Mouse (Mus musculus): ENCODE measurements at regions not wholly inside any gene's neighbourhood (a gene's known extent, or its start where the extent isn't known, plus 50 kb on each side); places are given as distances from the start of the nearest gene placed in this dataset.

DNA sequence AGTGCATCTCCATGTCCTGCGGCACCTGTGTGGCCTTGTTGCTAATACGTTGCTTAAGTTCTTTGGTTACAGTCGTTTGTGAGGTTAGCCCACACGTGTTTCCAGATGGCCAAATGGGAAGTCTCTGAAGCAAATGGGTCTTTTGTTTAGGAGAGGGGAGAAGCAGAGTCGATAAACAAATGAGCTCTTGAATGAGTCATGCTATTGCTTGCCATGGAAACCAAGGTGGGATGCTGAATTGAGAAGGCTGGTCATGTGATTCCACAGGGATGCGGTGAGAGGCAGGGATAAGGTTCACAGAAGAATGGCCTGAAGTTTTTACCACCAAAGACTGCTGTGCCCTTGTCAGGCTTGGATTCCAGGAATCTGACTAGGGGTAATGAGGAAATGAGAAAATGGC, 214.8 kb upstream of the Elac2 start:
- TF ChIP-seq ZNF384 (IDR thresholded peaks at IDR 0.05; ENCODE audit: low read depth, low read length) (no peak), SIN3A (IDR thresholded peaks at IDR 0.05; ENCODE audit: low read length) (no peak), POLR2AphosphoS5 (IDR thresholded peaks at IDR 0.05; ENCODE audit: borderline replicate concordance, low read depth, low read length) (no peak), GABPA (IDR thresholded peaks at IDR 0.05; ENCODE audit: low read depth, low read length) (no peak), CTCF (IDR thresholded peaks at IDR 0.05 in 2 of 3, conservative IDR thresholded peaks at IDR 0.05 in 1 of 3; ENCODE audit: control insufficient read depth in 1 of 3, insufficient read depth in 1 of 3, low read depth in 2 of 3, low read length in 3 of 3, poor library complexity in 1 of 3, severe bottlenecking in 1 of 3) (no peak), RAD21 (IDR thresholded peaks at IDR 0.05; ENCODE audit: low read depth, low read length) (no peak), ZMIZ1 (IDR thresholded peaks at IDR 0.05; ENCODE audit: low read depth, low read length) (no peak), BHLHE40 (IDR thresholded peaks at IDR 0.05; ENCODE audit: borderline replicate concordance, low read depth, low read length) (no peak), USF2 (IDR thresholded peaks at IDR 0.05; ENCODE audit: borderline replicate concordance in 1 of 2, insufficient read depth in 1 of 2, low read depth in 1 of 2, low read length in 2 of 2) (no peak), MAZ (IDR thresholded peaks at IDR 0.05; ENCODE audit: low read depth, low read length) (no peak), SMC3 (IDR thresholded peaks at IDR 0.05; ENCODE audit: low read depth, low read length) (no peak), HCFC1 (IDR thresholded peaks at IDR 0.05; ENCODE audit: low read depth, low read length) (no peak), NELFE (IDR thresholded peaks at IDR 0.05; ENCODE audit: low read depth, low read length) (no peak), MEF2A (IDR thresholded peaks at IDR 0.05; ENCODE audit: extremely low read depth, insufficient replicate concordance, low read depth, low read length, poor library complexity, severe bottlenecking) (no peak)
- Histone ChIP-seq H3K27me3 (ENCODE audit: control insufficient read depth in 1 of 2, insufficient read depth in 2 of 2, low read length in 2 of 2) (no peaks in the 10 kb centered on the region), H3K27ac (ENCODE audit: control insufficient read depth, low read depth, low read length) (no peak overlapping the region), H3K9me3 (replicated peaks; ENCODE audit: insufficient read depth, low read length) (no peaks in the 10 kb centered on the region), H3K9ac (ENCODE audit: control insufficient read depth, low read depth, low read length, poor library complexity, severe bottlenecking) (no peak overlapping the region), H3K4me3 (ENCODE audit: control insufficient read depth in 1 of 2, insufficient read depth in 1 of 2, low read depth in 2 of 2, low read length in 2 of 2) (no peak overlapping the region), H3K79me2 (ENCODE audit: control insufficient read depth, insufficient read depth, low read length, poor library complexity) (no peaks in the 10 kb centered on the region), H3K4me1 (ENCODE audit: control insufficient read depth in 1 of 2, insufficient read depth in 2 of 2, low read length in 2 of 2) (no peaks in the 10 kb centered on the region), H3K36me3 (ENCODE audit: control insufficient read depth in 1 of 2, insufficient read depth in 2 of 2, low read length in 2 of 2) (no peaks in the 10 kb centered on the region)
- no peak for DNase-seq (ENCODE audit: low read depth, low spot score)

GRCm38 (mm10) chr11:64776691-64777090, 202.1 kb upstream of the Elac2 start:
- Histone ChIP-seq H3K27me3 (ENCODE audit: control insufficient read depth in 1 of 2, insufficient read depth in 2 of 2, low read length in 2 of 2) (peaks cover 0 to 2% of the 10 kb centered on the region in 2 experiments; a peak in 2 of 4 replicates), H3K79me2 (ENCODE audit: control insufficient read depth, insufficient read depth, low read length, poor library complexity) (no peaks in the 10 kb centered on the region), H3K9me3 (replicated peaks; ENCODE audit: insufficient read depth, low read length) (no peaks in the 10 kb centered on the region), H3K4me3 (ENCODE audit: control insufficient read depth in 1 of 2, insufficient read depth in 1 of 2, low read depth in 2 of 2, low read length in 2 of 2) (no peak overlapping the region), H3K27ac (ENCODE audit: control insufficient read depth, low read depth, low read length) (no peak overlapping the region), H3K36me3 (ENCODE audit: control insufficient read depth in 1 of 2, insufficient read depth in 2 of 2, low read length in 2 of 2) (no peaks in the 10 kb centered on the region), H3K4me1 (ENCODE audit: control insufficient read depth in 1 of 2, insufficient read depth in 2 of 2, low read length in 2 of 2) (no peaks in the 10 kb centered on the region), H3K9ac (ENCODE audit: control insufficient read depth, low read depth, low read length, poor library complexity, severe bottlenecking) (no peak overlapping the region)
- no peak for TF ChIP-seq ZMIZ1 (IDR thresholded peaks at IDR 0.05; ENCODE audit: low read depth, low read length)
- no peak for TF ChIP-seq E2F4 (IDR thresholded peaks at IDR 0.05; ENCODE audit: borderline replicate concordance, low read depth, low read length)
- TF ChIP-seq JUND (IDR thresholded peaks at IDR 0.05; ENCODE audit: low read depth, low read length): no peak
- no peak for TF ChIP-seq CTCF (IDR thresholded peaks at IDR 0.05 in 2 of 3, conservative IDR thresholded peaks at IDR 0.05 in 1 of 3; ENCODE audit: control insufficient read depth in 1 of 3, insufficient read depth in 1 of 3, low read depth in 2 of 3, low read length in 3 of 3, poor library complexity in 1 of 3, severe bottlenecking in 1 of 3)
- no peak for TF ChIP-seq ZNF384 (IDR thresholded peaks at IDR 0.05; ENCODE audit: low read depth, low read length)
- TF ChIP-seq MXI1 (IDR thresholded peaks at IDR 0.05; ENCODE audit: low read depth, low read length): no peak
- TF ChIP-seq TAL1 (IDR thresholded peaks at IDR 0.05; ENCODE audit: low read length): no peak
- TF ChIP-seq ZKSCAN1 (IDR thresholded peaks at IDR 0.05; ENCODE audit: low read depth, low read length): no peak
- no peak for TF ChIP-seq GATA1 (IDR thresholded peaks at IDR 0.05; ENCODE audit: low read depth, low read length)
- TF ChIP-seq RAD21 (IDR thresholded peaks at IDR 0.05; ENCODE audit: low read depth, low read length): no peak
- TF ChIP-seq MAZ (IDR thresholded peaks at IDR 0.05; ENCODE audit: low read depth, low read length): no peak
- TF ChIP-seq MYB (IDR thresholded peaks at IDR 0.05; ENCODE audit: low read depth, low read length): no peak
- TF ChIP-seq ETS1 (IDR thresholded peaks at IDR 0.05; ENCODE audit: low read depth, low read length): no peak
- TF ChIP-seq UBTF (IDR thresholded peaks at IDR 0.05; ENCODE audit: borderline replicate concordance, insufficient read depth, low read depth, low read length): no peak
- no peak for TF ChIP-seq BHLHE40 (IDR thresholded peaks at IDR 0.05; ENCODE audit: borderline replicate concordance, low read depth, low read length)
- DNase-seq (ENCODE audit: low read depth, low spot score): no peak

Measured in MEL (cell line).